ENCODE assay signal across 16 mouse cellular contexts in the genomic region with DNA sequence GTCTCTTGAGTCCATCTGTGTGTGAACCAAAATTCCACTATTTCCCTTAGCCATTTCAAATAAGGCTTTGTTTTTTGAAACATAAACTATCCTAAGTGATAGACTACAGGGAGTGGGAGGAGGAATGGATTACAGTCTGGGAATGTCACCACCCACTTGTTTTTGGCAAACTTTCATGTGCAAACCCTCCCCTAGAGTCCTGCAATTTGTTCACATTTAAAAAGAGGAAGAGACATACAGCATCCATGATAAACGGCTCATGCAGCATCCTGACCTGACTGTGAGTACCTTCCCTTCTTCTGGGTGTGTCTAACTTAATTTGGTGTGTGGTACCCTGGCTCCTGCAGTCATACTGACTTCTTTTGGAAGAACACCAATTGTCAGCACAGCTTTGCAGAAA.
DNase-seq lines count a peak whose midpoint lies in the region; ATAC-seq and TF ChIP-seq lines count a peak whose summit lies in the region.
"Had no signal": no experiment of that assay in that cellular context is flagged by ENCODE, and none has a peak within 500 bp of the region (broad histone marks: within the 10 kb centered on the region; RNA-seq: fewer than 3 reads in every experiment).

No protein-coding gene starts in this region.

- no peaks in the 10 kb centered on the region for H3K36me3 ChIP-seq in lung, embryonic 14.5 days (ENCODE audit: insufficient read depth)
- H3K36me3 ChIP-seq: heart, embryonic 15.5 days; neural tube, embryonic 15.5 days had no signal

- no peak overlapping the region for H3K4me3 ChIP-seq in lung, embryonic 14.5 days (ENCODE audit: low read depth, low read length)
- H3K4me3 ChIP-seq in cortical plate, adult 2 months (ENCODE audit: insufficient read depth, low read length) = no peak overlapping the region
- H3K4me3 ChIP-seq: heart, embryonic 15.5 days; megakaryocyte, embryonic 14.5 days; neural tube, embryonic 15.5 days had no signal

- 35% methylated on average over 1 of the region's 1 CpGs for WGBS in lung, embryonic 14.5 days

- peak; percentile 73; the same call in 1 of the 2 replicates for ATAC-seq in lung, embryonic 14.5 days (ENCODE audit: insufficient read depth)
- ATAC-seq in megakaryocyte progenitor cell, adult 5-6 weeks (replicated peaks; ENCODE audit: poor library complexity) = no peak
- ATAC-seq: Patski had no signal

- DNase-seq in lung, embryonic 14.5 days = peak; percentile 56
- DNase-seq in lung, postnatal 36 days = no peak
- peak; percentile 36 for DNase-seq in NIH3T3 (ENCODE audit: low read depth)
- DNase-seq in left cerebral cortex, adult 18-20 months (ENCODE audit: low spot score in 2 of 2) = peak; percentile 36 to 39
- DNase-seq in embryo, embryonic 10 days (ENCODE audit: low spot score) = no peak
- DNase-seq: cerebellum, adult 18-20 months; kidney, adult 11 months had no signal

- H3K9me3 ChIP-seq in lung, embryonic 14.5 days (ENCODE audit: low read depth, low read length) = no peaks in the 10 kb centered on the region
- H3K9me3 ChIP-seq: heart, embryonic 15.5 days; megakaryocyte, embryonic 14.5 days; neural tube, embryonic 15.5 days had no signal

- H3K9ac ChIP-seq in lung, embryonic 14.5 days = no peak overlapping the region
- H3K9ac ChIP-seq: heart, embryonic 15.5 days; hindbrain, embryonic 14.5 days; neural tube, embryonic 15.5 days had no signal

- no peak overlapping the region for H3K27ac ChIP-seq in lung, embryonic 14.5 days (ENCODE audit: low read depth)
- H3K27ac ChIP-seq in cortical plate, adult 2 months (ENCODE audit: insufficient read depth, low read length) = peak overlapping the region; percentile 28; the same call in 1 of the 2 replicates
- H3K27ac ChIP-seq: heart, embryonic 15.5 days; hindbrain, embryonic 14.5 days; neural tube, embryonic 15.5 days had no signal

- no peaks in the 10 kb centered on the region for H3K27me3 ChIP-seq in lung, embryonic 14.5 days (ENCODE audit: insufficient read depth, low read length)
- H3K27me3 ChIP-seq: CH12.LX; heart, embryonic 15.5 days; neural tube, embryonic 15.5 days; Patski had no signal

- no peak overlapping the region for H3K4me2 ChIP-seq in lung, embryonic 14.5 days
- H3K4me2 ChIP-seq: heart, embryonic 15.5 days; hindbrain, embryonic 14.5 days; liver, embryonic 11.5 days; neural tube, embryonic 15.5 days had no signal

- H3K4me1 ChIP-seq in lung, embryonic 14.5 days (ENCODE audit: insufficient read depth) = no peaks in the 10 kb centered on the region
- H3K4me1 ChIP-seq in cortical plate, adult 2 months (ENCODE audit: control insufficient read depth, insufficient read depth, low read length) = peaks cover 4% of the 10 kb centered on the region; the same call in 1 of the 2 replicates
- H3K4me1 ChIP-seq: heart, embryonic 15.5 days; megakaryocyte, embryonic 14.5 days; neural tube, embryonic 15.5 days had no signal

- TF ChIP-seq POLR2A in cortical plate, adult 2 months (IDR thresholded peaks at IDR 0.05; ENCODE audit: extremely low read depth, insufficient read depth, low read length) = no peak

- no peak for TF ChIP-seq CTCF in lung, embryonic 14.5 days (IDR thresholded peaks at IDR 0.05; ENCODE audit: low read depth)
- TF ChIP-seq CTCF in cortical plate, adult 2 months (IDR thresholded peaks at IDR 0.05; ENCODE audit: extremely low read depth, insufficient read depth, low read length) = no peak

Comparison
In these comparisons a context has a peak if more than half of its experiments do, and no peak if none do; other contexts are left out.
1. DNase-seq: peak in lung, embryonic 14.5 days (single experiment), NIH3T3 (single experiment) and left cerebral cortex, adult 18-20 months (2 of 2); none in lung, postnatal 36 days (single experiment) and embryo, embryonic 10 days (single experiment).